Mouse (Mus musculus) erythroblast, embryonic 14.5 days (primary cell): Measurements from ENCODE around the gene B3gnt3.

Experiments
- GATA1 ChIP-seq: IDR thresholded peaks from 2 replicates; pipeline ENCODE4 v1.6.1; 2012; ENCODE audit warnings: low read length, inconsistent platforms, mixed read lengths
- TAL1 ChIP-seq: IDR thresholded peaks from 3 replicates; pipeline ENCODE4 v1.6.1; 2012; ENCODE audit warnings: low read length, inconsistent platforms, mixed read lengths

DNA sequence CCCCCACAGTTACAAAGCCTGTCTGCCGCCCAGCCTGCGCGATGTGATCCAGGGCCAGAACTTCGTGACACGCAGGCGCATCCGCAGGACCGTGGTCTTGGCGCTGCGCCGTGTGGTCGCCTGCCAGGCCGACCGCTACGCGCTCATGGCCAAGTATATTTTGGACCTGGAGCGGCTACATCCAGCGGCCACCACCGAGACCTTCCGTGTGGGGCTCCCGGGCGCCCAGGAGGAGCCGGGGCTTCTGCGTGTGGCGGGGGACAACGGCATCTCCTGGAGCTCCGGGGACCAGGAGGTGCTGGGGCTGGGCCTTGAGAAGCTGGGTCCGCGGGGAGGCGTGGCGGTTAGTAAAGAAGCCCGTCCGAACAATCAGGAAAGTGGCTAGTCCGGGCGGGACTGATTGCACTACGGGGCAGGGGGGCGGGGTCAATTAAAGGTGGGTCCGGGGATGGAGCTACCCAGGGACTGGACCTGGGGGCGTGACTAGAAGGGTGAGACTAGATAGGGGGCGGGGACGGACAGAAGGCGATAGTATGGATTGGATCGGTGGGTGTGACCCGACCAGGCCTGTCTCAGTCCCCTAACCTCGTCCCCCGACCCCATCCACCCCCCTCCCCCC is 21.9 kb downstream of the B3gnt3 start:
- TF ChIP-seq TAL1 (no peak), GATA1 (no peak)
